ENCODE assay signal across 18 mouse cellular contexts in genomic region chr13:30177356-30177755, GRCm38 (mm10). TPM values are rescaled to one million over a fixed set of nuclear protein-coding genes. Genes with fewer than 3 reads are reported as not detected.
DNase-seq lines count a peak whose midpoint lies in the region.
"Had no signal": no experiment of that assay in that cellular context is flagged by ENCODE, and none has a peak within 500 bp of the region (broad histone marks: within the 10 kb centered on the region; RNA-seq: fewer than 3 reads in every experiment).

No protein-coding gene starts in this region.

- intact Hi-C loops in left cerebral cortex, postnatal 4 days (cut with DNase I), result no loop called here
- intact Hi-C loops in left cerebral cortex, postnatal 14 days (cut with DNase I), result no loop called here

- peak; percentile 16 to 24 for DNase-seq in cerebellum, postnatal 10 days
- no peak for DNase-seq in cerebellum, adult 11-12 months
- DNase-seq in left cerebral cortex, postnatal 4 days, result peak; percentile 9
- DNase-seq in left cerebral cortex, postnatal 14 days (ENCODE audit: low spot score in 2 of 2), result no peak
- peak; percentile 65 for DNase-seq in fibroblast of lung, adult 2 months (ENCODE audit: low read depth)
- no peak for DNase-seq in layer of hippocampus, postnatal 25 days (ENCODE audit: extremely low spot score in 1 of 2, low spot score in 1 of 2)
- no peak for DNase-seq in neural tube, embryonic 10.5 days (ENCODE audit: extremely low spot score, low spot score)
- DNase-seq: adrenal gland, postnatal 36 days; cerebellum, adult 9-11 months; gastrocnemius, postnatal 25 days; heart, adult 2 months; kidney, adult 18-20 months; kidney, postnatal 25 days; liver, postnatal 0 days; lung, postnatal 4 days; midbrain, embryonic 14.5 days; spleen, adult 18-20 months; thymus, postnatal 14 days had no signal

RNA-seq across cellular contexts. Expression of gene Mboat1, which starts 41.1 kb away (rescaled TPM):
- total RNA-seq in left cerebral cortex, postnatal 4 days (2021), result 1 to 10 TPM; 3.4 TPM
- 1 to 10 TPM in 1 of 2 experiments, under 1 TPM in 1; 0.88 to 1.1 TPM for total RNA-seq in left cerebral cortex, postnatal 14 days (2021)
- 1 to 10 TPM in 1 of 2 experiments, under 1 TPM in 1; 0.94 to 1.7 TPM for total RNA-seq in layer of hippocampus, postnatal 25 days (2021)

Comparison
In these comparisons a context has a peak if more than half of its experiments do, and no peak if none do; other contexts are left out.
1. DNase-seq: peak in cerebellum, postnatal 10 days (2 of 2), left cerebral cortex, postnatal 4 days (single experiment) and fibroblast of lung, adult 2 months (single experiment); none in cerebellum, adult 11-12 months (single experiment), left cerebral cortex, postnatal 14 days (0 of 2), layer of hippocampus, postnatal 25 days (0 of 2) and neural tube, embryonic 10.5 days (single experiment).